Mouse (Mus musculus): ENCODE results near the gene Fnip1. TPM values are rescaled to one million over a fixed set of nuclear protein-coding genes. Genes with fewer than 3 reads are reported as not detected.
"Not testable (repeated sequence)": the region's sequence is repeated elsewhere in the genome, so short reads cannot be mapped to it uniquely, and the experiment has no call there.

The Fnip1 gene
- polyA plus RNA-seq, 1 experiment from 2014 or later, result 10.6 TPM

DNA sequence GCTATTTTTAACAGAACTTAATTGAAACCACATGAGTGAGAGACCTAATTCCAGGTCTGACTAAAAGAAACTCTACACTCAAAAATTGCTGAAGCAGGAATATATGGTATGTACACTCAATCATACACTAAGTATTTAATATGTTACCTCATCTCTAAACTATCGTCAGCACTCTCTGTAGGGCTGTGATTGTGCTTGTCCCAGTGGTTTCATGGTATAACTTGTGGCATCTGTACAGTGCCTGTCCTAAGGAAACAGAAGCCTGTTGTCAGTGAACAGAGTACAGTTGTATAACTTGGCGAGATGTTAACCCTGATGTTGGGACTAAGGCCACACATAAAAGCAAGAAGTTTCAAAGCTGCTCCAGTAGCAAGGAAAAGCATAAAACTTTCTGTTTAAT is 10.9 kb upstream of the Fnip1 start:
- peak; percentile 73; the same call in 1 of the 2 replicates for ATAC-seq (ENCODE audit: insufficient number of reproducible peaks, low FRiP score, low TSS enrichment, low read depth)
- no peak overlapping the region for H3K4me2 ChIP-seq (replicated peaks)
- H3K9ac ChIP-seq, result no peak overlapping the region
- H3K27ac ChIP-seq (replicated peaks), result no peak overlapping the region
- no peaks in the 10 kb centered on the region for H3K27me3 ChIP-seq
- no peaks in the 10 kb centered on the region for H3K36me3 ChIP-seq
- H3K4me1 ChIP-seq, result no peaks in the 10 kb centered on the region
- WGBS, result 15% methylated on average over 2 of the region's 2 CpGs
- no peak overlapping the region for H3K4me3 ChIP-seq (replicated peaks)
- no peaks in the 10 kb centered on the region for H3K9me3 ChIP-seq (replicated peaks)

GRCm38 (mm10) chr11:54427695-54428352 is 10.2 kb upstream of the Fnip1 start:
- H3K9me3 ChIP-seq (replicated peaks), result no peaks in the 10 kb centered on the region
- H3K4me3 ChIP-seq (replicated peaks), result no peak overlapping the region
- 72% methylated on average over 12 of the region's 12 CpGs for WGBS
- no peak overlapping the region for H3K27ac ChIP-seq (replicated peaks)
- no peak for ATAC-seq (ENCODE audit: insufficient number of reproducible peaks, low FRiP score, low TSS enrichment, low read depth)
- H3K27me3 ChIP-seq, result no peaks in the 10 kb centered on the region
- no peak overlapping the region for H3K4me2 ChIP-seq (replicated peaks)
- H3K9ac ChIP-seq, result no peak overlapping the region
- H3K4me1 ChIP-seq, result no peaks in the 10 kb centered on the region
- no peaks in the 10 kb centered on the region for H3K36me3 ChIP-seq

DNA sequence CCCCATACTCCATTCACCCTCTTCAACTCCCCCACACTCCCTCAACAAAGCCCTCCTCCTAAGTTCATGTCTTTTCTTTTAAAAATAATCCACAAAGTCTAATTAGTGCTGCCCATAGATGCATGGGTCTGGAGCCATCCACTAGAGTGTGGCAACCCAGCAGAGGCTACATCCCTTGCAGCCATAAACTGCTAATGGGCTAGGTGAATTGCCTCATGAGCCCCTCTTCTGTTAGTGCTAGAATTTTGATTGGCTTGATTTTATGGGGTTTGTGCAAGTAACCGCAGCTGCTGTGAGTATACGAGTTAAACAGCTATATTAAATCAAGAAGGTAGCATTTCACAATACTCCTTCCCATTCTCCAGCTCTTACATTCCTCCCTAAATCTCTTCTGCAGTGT is 8.8 kb upstream of the Fnip1 start:
- whole genome bisulfite sequencing, result 70% methylated on average over 2 of the region's 2 CpGs
- Histone ChIP-seq H3K4me3 (replicated peaks) (no peak overlapping the region), H3K4me2 (replicated peaks) (no peak overlapping the region), H3K9ac (no peak overlapping the region), H3K27ac (replicated peaks) (no peak overlapping the region), H3K36me3 (no peaks in the 10 kb centered on the region), H3K9me3 (replicated peaks) (no peaks in the 10 kb centered on the region), H3K4me1 (no peaks in the 10 kb centered on the region), H3K27me3 (no peaks in the 10 kb centered on the region)
- no peak for ATAC-seq (ENCODE audit: insufficient number of reproducible peaks, low FRiP score, low TSS enrichment, low read depth)

DNA sequence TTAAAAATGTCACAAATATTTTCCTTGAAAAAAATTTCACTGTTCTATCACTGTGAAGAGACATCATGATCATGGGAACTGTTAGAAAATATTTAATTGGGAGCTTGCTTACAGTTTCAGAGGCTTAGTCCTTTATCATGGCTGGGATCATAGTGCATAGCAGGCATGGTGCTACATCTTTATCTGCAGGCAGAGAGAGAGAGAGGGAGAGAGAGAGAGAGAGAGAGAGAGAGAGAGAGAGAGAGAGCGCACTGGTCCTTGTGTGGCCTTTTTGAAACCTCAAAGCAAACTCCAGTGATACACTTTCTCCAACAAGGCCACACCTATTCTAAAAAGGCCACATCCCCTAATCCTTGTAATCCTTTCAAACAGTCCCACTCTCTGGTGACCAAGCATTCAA is 2.2 kb upstream of the Fnip1 start:
- no peak for ATAC-seq (ENCODE audit: insufficient number of reproducible peaks, low FRiP score, low TSS enrichment, low read depth)
- Histone ChIP-seq H3K27ac (replicated peaks) (no peak overlapping the region), H3K4me3 (replicated peaks) (no peak overlapping the region), H3K9me3 (replicated peaks) (no peaks in the 10 kb centered on the region), H3K4me1 (peaks cover 14% of the 10 kb centered on the region; the same call in 1 of the 2 replicates), H3K4me2 (replicated peaks) (no peak overlapping the region), H3K36me3 (no peaks in the 10 kb centered on the region), H3K27me3 (no peaks in the 10 kb centered on the region), H3K9ac (no peak overlapping the region)
- 81% methylated on average over 1 of the region's 1 CpGs for WGBS

DNA sequence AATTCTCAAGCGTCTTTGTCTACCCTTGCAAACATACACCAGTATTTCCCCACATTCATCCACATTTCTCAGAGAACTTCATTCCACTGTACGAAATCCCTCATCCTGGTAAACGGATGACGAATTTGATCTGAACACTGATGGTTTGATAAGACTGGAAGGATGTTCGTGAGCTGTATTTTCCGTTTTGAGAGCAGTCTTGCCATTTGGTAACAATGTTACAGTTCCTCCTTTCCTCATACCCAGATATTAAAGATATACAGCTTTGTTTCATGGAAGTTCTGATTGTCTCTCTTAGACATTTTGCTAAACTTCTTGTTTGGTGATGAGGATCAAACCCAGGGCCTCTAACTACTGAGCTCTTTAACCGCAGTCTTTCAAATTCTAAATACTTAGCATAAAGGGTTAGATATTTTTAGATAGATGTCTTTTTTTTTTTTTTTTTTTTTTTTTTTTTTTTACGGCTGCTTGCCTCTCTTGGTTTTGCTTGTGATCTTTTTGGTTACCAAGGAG is 633 bp upstream of the Fnip1 start:
- peak overlapping the region; percentile 97 for H3K4me3 ChIP-seq (replicated peaks)
- 41% methylated on average over 8 of the region's 8 CpGs for WGBS
- no peaks in the 10 kb centered on the region for H3K27me3 ChIP-seq
- no peak overlapping the region for H3K9ac ChIP-seq
- no peak for ATAC-seq (ENCODE audit: insufficient number of reproducible peaks, low FRiP score, low TSS enrichment, low read depth)
- H3K36me3 ChIP-seq, result no peaks in the 10 kb centered on the region
- no peaks in the 10 kb centered on the region for H3K9me3 ChIP-seq (replicated peaks)
- H3K4me2 ChIP-seq (replicated peaks), result peak overlapping the region; percentile 44
- H3K4me1 ChIP-seq, result peaks cover 14% of the 10 kb centered on the region; the same call in 1 of the 2 replicates
- peak overlapping the region; percentile 73 for H3K27ac ChIP-seq (replicated peaks)

DNA sequence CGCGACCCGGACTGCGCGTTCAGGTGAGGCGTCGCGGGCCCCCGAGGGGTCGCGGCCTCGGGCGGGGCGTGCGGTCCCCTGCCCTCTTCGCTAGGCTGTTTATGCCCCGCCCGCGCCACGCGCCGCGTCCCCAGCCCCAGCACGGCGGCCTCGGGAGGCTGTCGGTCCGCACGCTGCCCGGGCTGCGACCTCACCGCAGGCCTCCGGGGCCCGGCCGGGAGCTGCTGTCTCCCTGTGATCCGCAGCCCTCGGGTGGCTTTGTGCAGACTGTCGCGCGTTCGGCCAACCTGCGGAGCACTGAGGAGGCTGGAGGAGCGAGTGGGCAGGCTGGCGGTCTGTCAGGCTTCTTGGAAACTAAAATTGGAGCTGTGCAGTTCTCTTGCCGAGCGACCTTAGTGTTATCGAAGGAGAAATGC is 375 bp downstream of the Fnip1 start:
- Histone ChIP-seq H3K36me3 (no peaks in the 10 kb centered on the region), H3K9ac (peak overlapping the region; percentile 76), H3K9me3 (replicated peaks) (no peaks in the 10 kb centered on the region), H3K27ac (replicated peaks) (peak overlapping the region; percentile 85), H3K4me2 (replicated peaks) (peak overlapping the region; percentile 59), H3K4me1 (peaks cover 14% of the 10 kb centered on the region; the same call in 1 of the 2 replicates), H3K27me3 (no peaks in the 10 kb centered on the region), H3K4me3 (replicated peaks) (peak overlapping the region; percentile 97)
- WGBS, result under 1% methylated on average over 47 of the region's 47 CpGs
- peak; percentile 75 for ATAC-seq (ENCODE audit: insufficient number of reproducible peaks, low FRiP score, low TSS enrichment, low read depth)

DNA sequence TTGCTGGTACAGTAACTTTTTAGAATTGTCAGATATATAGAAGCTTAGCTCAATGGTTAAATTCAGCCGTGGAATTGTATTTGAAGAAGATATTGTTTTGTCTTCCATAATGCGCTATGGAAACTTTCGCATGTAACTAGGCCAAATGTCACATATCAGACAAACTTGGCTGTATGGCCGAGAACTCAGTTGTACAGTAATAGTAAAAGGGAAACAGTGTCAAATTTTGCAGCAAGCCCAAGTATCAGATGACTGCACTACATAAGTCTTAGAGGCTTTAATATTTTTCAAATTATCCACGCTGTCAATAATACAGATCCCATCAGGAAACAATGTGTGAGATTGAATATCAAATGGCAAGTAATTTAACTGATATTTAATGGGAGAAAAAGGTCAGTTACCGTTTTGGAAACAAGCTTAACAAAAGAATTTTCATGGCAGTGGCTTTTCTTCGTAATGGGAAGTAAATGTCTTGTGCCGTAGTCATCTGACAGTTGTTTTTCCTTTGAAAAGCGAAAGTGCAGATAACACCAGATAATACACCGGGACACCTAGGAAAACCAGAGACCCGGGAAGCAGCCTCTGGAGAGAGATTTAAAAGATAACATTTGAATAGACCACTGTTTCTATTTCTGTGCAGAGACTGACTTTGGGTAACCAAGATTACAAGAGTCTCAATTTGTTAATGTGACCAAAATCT is 1.1 kb downstream of the Fnip1 start:
- no peaks in the 10 kb centered on the region for H3K36me3 ChIP-seq
- H3K27me3 ChIP-seq, result no peaks in the 10 kb centered on the region
- WGBS, result 23% methylated on average over 11 of the region's 11 CpGs
- no peak overlapping the region for H3K9ac ChIP-seq
- no peak for ATAC-seq (ENCODE audit: insufficient number of reproducible peaks, low FRiP score, low TSS enrichment, low read depth)
- peak overlapping the region; percentile 59 for H3K4me2 ChIP-seq (replicated peaks)
- no peaks in the 10 kb centered on the region for H3K9me3 ChIP-seq (replicated peaks)
- peak overlapping the region; percentile 97 for H3K4me3 ChIP-seq (replicated peaks)
- peaks cover 14% of the 10 kb centered on the region; the same call in 1 of the 2 replicates for H3K4me1 ChIP-seq
- no peak overlapping the region for H3K27ac ChIP-seq (replicated peaks)

DNA sequence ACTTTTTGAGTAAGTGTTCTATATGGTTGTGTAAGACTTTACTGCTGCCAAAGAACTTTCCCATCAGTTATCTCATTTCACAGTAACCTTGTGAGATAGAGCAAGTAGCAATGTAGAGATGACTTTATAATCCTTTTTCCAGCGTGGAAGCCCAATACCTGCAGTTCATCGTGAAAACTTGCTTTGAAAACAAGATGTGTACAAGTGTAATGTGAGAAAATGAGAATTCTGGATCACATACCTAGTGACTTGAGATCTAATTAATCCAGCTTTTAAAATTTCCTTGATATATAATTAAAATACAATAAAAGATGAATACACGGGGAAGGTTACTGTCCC is 1.7 kb downstream of the Fnip1 start:
- H3K27me3 ChIP-seq, result no peaks in the 10 kb centered on the region
- H3K4me2 ChIP-seq (replicated peaks), result peak overlapping the region; percentile 59
- H3K9ac ChIP-seq, result no peak overlapping the region
- WGBS, result 58% methylated on average over 3 of the region's 3 CpGs
- H3K4me1 ChIP-seq, result peaks cover 14% of the 10 kb centered on the region; the same call in 1 of the 2 replicates
- H3K27ac ChIP-seq (replicated peaks), result no peak overlapping the region
- no peaks in the 10 kb centered on the region for H3K9me3 ChIP-seq (replicated peaks)
- H3K36me3 ChIP-seq, result no peaks in the 10 kb centered on the region
- no peak for ATAC-seq (ENCODE audit: insufficient number of reproducible peaks, low FRiP score, low TSS enrichment, low read depth)
- peak overlapping the region; percentile 97 for H3K4me3 ChIP-seq (replicated peaks)

DNA sequence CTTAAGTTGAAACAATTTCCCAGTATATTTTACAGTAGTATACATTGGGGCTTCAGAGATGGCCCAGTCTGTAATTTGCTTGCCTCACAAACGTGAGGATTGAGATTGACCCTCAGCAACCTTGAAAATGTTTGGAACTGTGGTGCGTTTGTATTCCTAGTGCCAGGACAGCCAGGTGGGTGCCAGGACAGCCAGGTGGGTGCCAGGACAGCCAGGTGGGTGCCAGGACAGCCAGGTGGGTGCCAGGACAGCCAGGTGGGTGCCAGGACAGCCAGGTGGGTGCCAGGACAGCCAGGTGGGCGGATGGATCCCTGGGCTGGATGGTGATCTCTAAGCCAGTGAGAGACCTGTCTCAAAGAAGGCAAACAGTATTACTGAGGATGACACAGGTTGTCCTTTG is 12.8 kb downstream of the Fnip1 start:
- ATAC-seq (ENCODE audit: insufficient number of reproducible peaks, low FRiP score, low TSS enrichment, low read depth); H3K27me3 ChIP-seq: not testable (repeated sequence)
- WGBS, result 75% methylated on average over 3 of the region's 3 CpGs

GRCm38 (mm10) chr11:54454516-54454915 is 16.5 kb downstream of the Fnip1 start:
- H3K4me3 ChIP-seq (replicated peaks), result no peak overlapping the region
- 86% methylated on average over 1 of the region's 1 CpGs for WGBS
- no peak for ATAC-seq (ENCODE audit: insufficient number of reproducible peaks, low FRiP score, low TSS enrichment, low read depth)
- H3K27me3 ChIP-seq, result no peaks in the 10 kb centered on the region
- no peak overlapping the region for H3K27ac ChIP-seq (replicated peaks)
- H3K9ac ChIP-seq, result no peak overlapping the region
- H3K4me2 ChIP-seq (replicated peaks), result no peak overlapping the region
- H3K9me3 ChIP-seq (replicated peaks), result no peaks in the 10 kb centered on the region
- H3K4me1 ChIP-seq, result no peaks in the 10 kb centered on the region
- H3K36me3 ChIP-seq, result no peaks in the 10 kb centered on the region

More for the DNA sequence above, 12.8 kb downstream of the Fnip1 start:
- H3K36me3 ChIP-seq; H3K27ac ChIP-seq (replicated peaks); H3K4me3 ChIP-seq (replicated peaks); H3K9me3 ChIP-seq (replicated peaks); H3K9ac ChIP-seq; H3K4me1 ChIP-seq; H3K4me2 ChIP-seq (replicated peaks): not testable (repeated sequence)

- Histone ChIP-seq H3K4me3 (replicated peaks) (no peak overlapping the region), H3K4me2 (replicated peaks) (no peak overlapping the region), H3K27me3 (no peaks in the 10 kb centered on the region), H3K4me1 (no peaks in the 10 kb centered on the region), H3K9me3 (replicated peaks) (no peaks in the 10 kb centered on the region), H3K36me3 (no peaks in the 10 kb centered on the region), H3K27ac (replicated peaks) (no peak overlapping the region), H3K9ac (no peak overlapping the region)
- 61% methylated on average over 2 of the region's 2 CpGs for WGBS
- no peak for ATAC-seq (ENCODE audit: insufficient number of reproducible peaks, low FRiP score, low TSS enrichment, low read depth)
Measured at GRCm38 (mm10) chr11:54456875-54457274, 18.9 kb downstream of the Fnip1 start.

All from embryonic facial prominence, embryonic 15.5 days (tissue).